Mouse (Mus musculus) liver, adult 2 months (tissue): Measurements from ENCODE around the gene Ofd1. TPM values are rescaled to one million over a fixed set of nuclear protein-coding genes. Genes with fewer than 3 reads are reported as not detected.

ENCODE experiments used
- DNase-seq: peaks from one replicate; pipeline ENCODE4 v3.0.0-alpha.2; 2011; ENCODE audit warnings: low read depth, low spot score; ENCODE audit errors: extremely low read depth
- H3K27ac ChIP-seq: fragments of 200-500 bp; replicated peaks from 2 replicates; pipeline ENCODE4 v1.5.1; 2012; ENCODE audit warnings: low read depth, mild to moderate bottlenecking, control low read depth, inconsistent platforms, low read length; ENCODE audit not compliant: insufficient read depth
- H3K27me3 ChIP-seq: fragments of 200-500 bp; 2 replicates; pipeline ENCODE4 v1.6.1; 2012; ENCODE audit warnings: mild to moderate bottlenecking, moderate library complexity, low read length, inconsistent platforms; ENCODE audit not compliant: control insufficient read depth, insufficient read depth
- H3K36me3 ChIP-seq: fragments of 200-500 bp; 2 replicates; pipeline ENCODE4 v1.6.1; 2012; ENCODE audit warnings: low read length, inconsistent platforms; ENCODE audit not compliant: control insufficient read depth, insufficient read depth
- H3K4me1 ChIP-seq: fragments of 200-500 bp; 2 replicates; pipeline ENCODE4 v1.6.1; 2011; ENCODE audit warnings: low read length; ENCODE audit not compliant: control insufficient read depth, insufficient read depth
- H3K4me3 ChIP-seq: fragments of 200-500 bp; 2 replicates; pipeline ENCODE4 v1.5.1; 2011; ENCODE audit warnings: low read depth, mild to moderate bottlenecking, control low read depth, low read length, moderate library complexity; ENCODE audit not compliant: insufficient read depth
- H3K79me2 ChIP-seq: fragments of 200-500 bp; 2 replicates; pipeline ENCODE4 v1.6.1; 2012; ENCODE audit warnings: inconsistent platforms, mild to moderate bottlenecking, low read length, moderate library complexity; ENCODE audit not compliant: control insufficient read depth, insufficient read depth
- H3K9ac ChIP-seq: fragments of 200-500 bp; 2 replicates; pipeline ENCODE4 v1.6.1; 2012; ENCODE audit warnings: low read depth, mild to moderate bottlenecking, control low read depth, inconsistent platforms, low read length
- CTCF ChIP-seq: fragments of 200-500 bp; IDR thresholded peaks from 2 replicates; pipeline ENCODE4 v1.5.1; 2011; ENCODE audit warnings: low read depth, low read length, control low read depth
- POLR2A ChIP-seq: fragments of 200-500 bp; IDR thresholded peaks from 2 replicates; pipeline ENCODE4 v1.6.1; 2011; ENCODE audit warnings: low read length, control low read depth; ENCODE audit not compliant: insufficient read depth; ENCODE audit errors: extremely low read depth
- WGBS: fragments of 180-500 bp; shearing (Covaris S2); methylation state at CpG from one replicate; pipeline ENCODE4 v1.1.7; 2018; 5-methylcytosine and 5-hydroxymethylcytosine counted together
- polyA plus RNA-seq: library from polyadenylated mRNA; depleted of rRNA; stranded (reverse); fragments of >200 nt; gene quantifications from 2 replicates; pipeline ENCODE4 v1.2.3, GENCODE M21; 2012; rRNA removed
- total RNA-seq: library from RNA; depleted of rRNA; stranded (reverse); fragments of >200 nt; gene quantifications from 2 replicates; pipeline ENCODE4 v1.2.3, GENCODE M21; 2014; rRNA removed

Gene Ofd1
- total and polyA plus RNA-seq, 2 experiments = 0.31 to 2.2 TPM

DNA sequence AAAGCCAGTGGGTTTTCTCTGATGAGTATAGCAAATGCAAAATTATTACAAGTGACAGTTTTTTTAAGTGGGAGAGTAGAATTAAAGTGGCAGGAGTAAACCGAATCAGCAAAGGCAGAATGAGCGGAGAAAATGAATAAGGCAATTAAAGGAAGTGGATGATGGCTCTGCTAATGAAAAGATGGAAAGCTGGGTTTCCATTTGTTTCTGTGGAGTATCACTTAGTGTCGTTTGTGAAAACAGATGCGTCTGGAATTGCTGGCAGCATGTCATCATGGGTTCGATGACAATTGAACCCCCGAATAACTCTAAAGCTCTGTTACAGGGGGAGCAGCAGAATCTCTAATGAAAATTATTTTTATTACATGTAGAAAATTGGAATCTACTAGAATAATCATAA lies 92.4 kb downstream of the Ofd1 start:
- Histone ChIP-seq H3K27me3 (no peaks in the 10 kb centered on the region), H3K36me3 (no peaks in the 10 kb centered on the region), H3K79me2 (no peaks in the 10 kb centered on the region), H3K27ac (no peak overlapping the region), H3K4me1 (no peaks in the 10 kb centered on the region), H3K4me3 (no peak overlapping the region), H3K9ac (no peak overlapping the region)
- no peak for DNase-seq
- WGBS = 90% methylated on average over 6 of the region's 6 CpGs
- TF ChIP-seq CTCF (no peak), POLR2A (no peak)

DNA sequence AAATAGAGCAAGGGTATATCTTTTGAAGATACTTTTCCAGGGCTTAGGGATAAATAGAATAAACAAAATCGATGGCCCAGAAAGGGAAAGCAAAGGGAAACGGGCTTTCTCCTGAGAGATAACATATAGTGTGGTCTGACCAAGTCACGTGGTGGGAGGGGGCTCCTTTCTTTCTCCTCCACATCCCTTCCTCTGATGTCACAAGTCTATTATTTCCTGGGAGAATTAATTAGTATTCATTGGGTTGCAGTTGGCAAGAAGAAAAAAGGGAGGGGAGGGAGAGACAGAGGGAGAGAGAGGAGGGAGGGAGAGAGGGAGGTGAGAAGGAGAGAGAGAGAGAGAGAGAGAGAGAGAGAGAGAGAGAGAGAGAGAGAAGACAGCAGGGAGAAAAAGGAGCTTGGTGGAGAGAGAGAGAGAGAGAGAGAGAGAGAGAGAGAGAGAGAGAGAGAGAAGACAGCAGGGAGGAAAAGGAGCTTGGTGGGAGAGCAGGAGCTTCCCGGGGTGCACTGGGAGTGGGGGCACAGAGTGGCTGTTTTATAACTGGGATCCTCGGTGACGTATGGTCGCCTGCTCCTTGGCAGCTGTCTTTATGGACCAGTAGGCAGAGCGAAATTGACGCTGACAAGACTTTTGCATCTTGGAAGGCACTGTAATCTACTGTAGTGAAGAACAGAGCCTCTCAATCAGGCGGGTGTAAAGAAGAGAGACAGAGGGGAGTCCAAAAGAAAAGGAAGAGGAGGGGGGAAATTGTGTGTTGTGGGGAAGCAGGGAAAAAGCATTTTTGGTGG lies 96.1 kb downstream of the Ofd1 start:
- TF ChIP-seq CTCF (no peak), POLR2A (no peak)
- Histone ChIP-seq H3K27me3 (no peaks in the 10 kb centered on the region), H3K9ac (no peak overlapping the region), H3K4me1 (no peaks in the 10 kb centered on the region), H3K27ac (no peak overlapping the region), H3K36me3 (no peaks in the 10 kb centered on the region), H3K79me2 (no peaks in the 10 kb centered on the region), H3K4me3 (no peak overlapping the region)
- no peak for DNase-seq
- 26% methylated on average over 10 of the region's 10 CpGs for WGBS

DNA sequence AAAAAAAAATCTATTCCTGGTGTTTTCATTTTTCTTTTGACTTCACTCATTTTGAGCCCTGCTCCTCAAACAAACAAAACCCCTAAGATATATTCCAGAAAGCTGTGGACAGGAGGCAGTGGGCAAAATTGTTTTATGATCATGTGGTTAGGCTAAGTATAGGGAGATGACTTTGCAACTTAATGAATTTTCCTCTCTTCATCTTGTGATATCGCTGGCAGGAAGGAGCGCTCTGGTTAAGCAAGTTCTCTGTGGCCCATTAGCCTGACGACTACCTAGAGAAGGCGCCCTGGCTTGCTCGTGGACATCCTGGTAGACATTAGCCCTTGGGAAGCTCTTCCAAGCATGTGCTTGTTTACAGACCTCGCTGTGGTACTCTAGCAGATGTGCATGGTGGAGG lies 98.7 kb downstream of the Ofd1 start:
- TF ChIP-seq CTCF (no peak), POLR2A (no peak)
- H3K9ac ChIP-seq = no peak overlapping the region
- no peaks in the 10 kb centered on the region for H3K36me3 ChIP-seq
- no peak overlapping the region for H3K27ac ChIP-seq
- H3K27me3 ChIP-seq = no peaks in the 10 kb centered on the region
- H3K4me3 ChIP-seq = no peak overlapping the region
- H3K79me2 ChIP-seq = no peaks in the 10 kb centered on the region
- 81% methylated on average over 6 of the region's 6 CpGs for WGBS
- no peak for DNase-seq
- no peaks in the 10 kb centered on the region for H3K4me1 ChIP-seq

Other genes with a start within 250 kb of the Ofd1 start
- 1.3 and 1.6 TPM in 2 replicates for gene Gpm6b, start 201.8 kb downstream of the Ofd1 start, total RNA-seq
- gene Gpm6b, start 201.8 kb downstream of the Ofd1 start, polyA plus RNA-seq = 0.24 and 0.34 TPM in 2 replicates
- 8.9 and 12.0 TPM in 2 replicates for gene Trappc2, start 130 bp downstream of the Ofd1 start, total RNA-seq
- 1.6 and 2.2 TPM in 2 replicates for gene Trappc2, start 130 bp downstream of the Ofd1 start, polyA plus RNA-seq
- 63.4 and 65.5 TPM in 2 replicates for gene Rab9, start 39.2 kb upstream of the Ofd1 start, total RNA-seq
- gene Rab9, start 39.2 kb upstream of the Ofd1 start, polyA plus RNA-seq = 11.6 and 13.0 TPM in 2 replicates
- 1.6 and 1.7 TPM in 2 replicates for gene Tceanc, start 77.9 kb upstream of the Ofd1 start, total RNA-seq
- 0.34 and 0.37 TPM in 2 replicates for gene Tceanc, start 77.9 kb upstream of the Ofd1 start, polyA plus RNA-seq
- 0.09 TPM in 1 of 2 replicates, not detected in the other for gene Egfl6, start 145.0 kb upstream of the Ofd1 start, total RNA-seq
- gene Egfl6, start 145.0 kb upstream of the Ofd1 start, polyA plus RNA-seq = not detected in 2 replicates